Mouse (Mus musculus): ENCODE data around the gene Wdr13. TPM values are rescaled to one million over a fixed set of nuclear protein-coding genes. Genes with fewer than 3 reads are reported as not detected.
"Not testable (repeated sequence)": the region's sequence is repeated elsewhere in the genome, so short reads cannot be mapped to it uniquely, and the experiment has no call there.

Gene Wdr13
- polyA plus RNA-seq, 1 experiment from 2014 or later: 19.8 TPM

- Histone ChIP-seq H3K9ac (ENCODE audit: low read depth, low read length) (no peak overlapping the region), H3K4me3 (ENCODE audit: low read length) (no peak overlapping the region), H3K4me1 (ENCODE audit: control insufficient read depth, insufficient read depth, low read length) (peaks cover under 1% of the 10 kb centered on the region; the same call in 1 of the 2 replicates), H3K27ac (ENCODE audit: low read length) (no peak overlapping the region), H3K9me3 (ENCODE audit: control insufficient read depth, low read length) (no peaks in the 10 kb centered on the region), H3K36me3 (ENCODE audit: control insufficient read depth, insufficient read depth, low read length) (no peaks in the 10 kb centered on the region), H3K27me3 (replicated peaks; ENCODE audit: control insufficient read depth, insufficient read depth, low read length) (no peaks in the 10 kb centered on the region), H3K4me2 (ENCODE audit: low read depth, low read length) (0 out of 2 replicates have a peak overlapping the region, but pooled peaks have one; percentile 25)
- no peak for ATAC-seq
- WGBS: 72% methylated on average over 10 of the region's 10 CpGs
These were observed 37.1 kb downstream of the Wdr13 start for GRCm38 (mm10) chrX:8095546-8095945.

- WGBS: 80% methylated on average over 4 of the region's 5 CpGs
- ATAC-seq: not testable (repeated sequence)
These were observed 41.7 kb downstream of the Wdr13 start for GRCm38 (mm10) chrX:8090954-8091347.

GRCm38 (mm10) chrX:8090346-8090953, 42.2 kb downstream of the Wdr13 start, which contains the start of gene Was:
TSS of gene Was (minus strand) at chrX:8090498.
- no peak for ATAC-seq
- Histone ChIP-seq H3K4me3 (ENCODE audit: low read length) (no peak within 1 kb of the TSS), H3K9ac (ENCODE audit: low read depth, low read length) (no peak within 1 kb of the TSS), H3K27me3 (replicated peaks; ENCODE audit: control insufficient read depth, insufficient read depth, low read length) (no peaks in the 10 kb centered on the region), H3K27ac (ENCODE audit: low read length) (no peak within 1 kb of the TSS), H3K9me3 (ENCODE audit: control insufficient read depth, low read length) (no peaks in the 10 kb centered on the region), H3K4me1 (ENCODE audit: control insufficient read depth, insufficient read depth, low read length) (no peaks in the 10 kb centered on the region), H3K36me3 (ENCODE audit: control insufficient read depth, insufficient read depth, low read length) (no peaks in the 10 kb centered on the region), H3K4me2 (ENCODE audit: low read depth, low read length) (no peak within 1 kb of the TSS)
- WGBS: 88% methylated on average over 14 of the region's 14 CpGs

More at GRCm38 (mm10) chrX:8090954-8091347, 41.7 kb downstream of the Wdr13 start:
- H3K4me1 ChIP-seq (ENCODE audit: control insufficient read depth, insufficient read depth, low read length); H3K9me3 ChIP-seq (ENCODE audit: control insufficient read depth, low read length); H3K4me3 ChIP-seq (ENCODE audit: low read length); H3K9ac ChIP-seq (ENCODE audit: low read depth, low read length); H3K27me3 ChIP-seq (replicated peaks; ENCODE audit: control insufficient read depth, insufficient read depth, low read length); H3K36me3 ChIP-seq (ENCODE audit: control insufficient read depth, insufficient read depth, low read length); H3K27ac ChIP-seq (ENCODE audit: low read length); H3K4me2 ChIP-seq (ENCODE audit: low read depth, low read length): not testable (repeated sequence)

GRCm38 (mm10) chrX:8089746-8090145, 42.9 kb downstream of the Wdr13 start:
- H3K9ac ChIP-seq (ENCODE audit: low read depth, low read length): no peak overlapping the region
- no peak overlapping the region for H3K27ac ChIP-seq (ENCODE audit: low read length)
- 97% methylated on average over 3 of the region's 3 CpGs for WGBS
- no peaks in the 10 kb centered on the region for H3K4me1 ChIP-seq (ENCODE audit: control insufficient read depth, insufficient read depth, low read length)
- no peak overlapping the region for H3K4me3 ChIP-seq (ENCODE audit: low read length)
- H3K27me3 ChIP-seq (replicated peaks; ENCODE audit: control insufficient read depth, insufficient read depth, low read length): no peaks in the 10 kb centered on the region
- H3K4me2 ChIP-seq (ENCODE audit: low read depth, low read length): no peak overlapping the region
- no peaks in the 10 kb centered on the region for H3K36me3 ChIP-seq (ENCODE audit: control insufficient read depth, insufficient read depth, low read length)
- ATAC-seq: no peak
- H3K9me3 ChIP-seq (ENCODE audit: control insufficient read depth, low read length): no peaks in the 10 kb centered on the region

GRCm38 (mm10) chrX:8085611-8086010, 47.1 kb downstream of the Wdr13 start:
- 78% methylated on average over 7 of the region's 8 CpGs for WGBS
- no peaks in the 10 kb centered on the region for H3K4me1 ChIP-seq (ENCODE audit: control insufficient read depth, insufficient read depth, low read length)
- ATAC-seq: no peak
- H3K4me2 ChIP-seq (ENCODE audit: low read depth, low read length): no peak overlapping the region
- H3K27ac ChIP-seq (ENCODE audit: low read length): no peak overlapping the region
- H3K9ac ChIP-seq (ENCODE audit: low read depth, low read length): no peak overlapping the region
- no peak overlapping the region for H3K4me3 ChIP-seq (ENCODE audit: low read length)
- H3K27me3 ChIP-seq (replicated peaks; ENCODE audit: control insufficient read depth, insufficient read depth, low read length): no peaks in the 10 kb centered on the region
- no peaks in the 10 kb centered on the region for H3K36me3 ChIP-seq (ENCODE audit: control insufficient read depth, insufficient read depth, low read length)
- no peaks in the 10 kb centered on the region for H3K9me3 ChIP-seq (ENCODE audit: control insufficient read depth, low read length)

- 70% methylated on average over 6 of the region's 6 CpGs for WGBS
- no peaks in the 10 kb centered on the region for H3K9me3 ChIP-seq (ENCODE audit: control insufficient read depth, low read length)
- no peak for ATAC-seq
- no peak overlapping the region for H3K9ac ChIP-seq (ENCODE audit: low read depth, low read length)
- H3K27ac ChIP-seq (ENCODE audit: low read length): no peak overlapping the region
- no peaks in the 10 kb centered on the region for H3K4me1 ChIP-seq (ENCODE audit: control insufficient read depth, insufficient read depth, low read length)
- no peaks in the 10 kb centered on the region for H3K36me3 ChIP-seq (ENCODE audit: control insufficient read depth, insufficient read depth, low read length)
- H3K4me3 ChIP-seq (ENCODE audit: low read length): no peak overlapping the region
- H3K27me3 ChIP-seq (replicated peaks; ENCODE audit: control insufficient read depth, insufficient read depth, low read length): no peaks in the 10 kb centered on the region
- H3K4me2 ChIP-seq (ENCODE audit: low read depth, low read length): no peak overlapping the region
These were observed 47.9 kb downstream of the Wdr13 start for GRCm38 (mm10) chrX:8084771-8085259.

GRCm38 (mm10) chrX:8075104-8075503, 57.6 kb downstream of the Wdr13 start:
- WGBS: 26% methylated on average over 3 of the region's 3 CpGs
- peak; percentile 12 for ATAC-seq
- H3K9ac ChIP-seq (ENCODE audit: low read depth, low read length): peak overlapping the region; percentile 59

GRCm38 (mm10) chrX:8074430-8075014, 58.2 kb downstream of the Wdr13 start, which contains the start of gene Suv39h1:
TSS of gene Suv39h1 (minus strand) at chrX:8074760.
- H3K9me3 ChIP-seq (ENCODE audit: control insufficient read depth, low read length): no peaks in the 10 kb centered on the region
- WGBS: 20% methylated on average over 46 of the region's 46 CpGs
- peak within 1 kb of the TSS; percentile 73 for H3K9ac ChIP-seq (ENCODE audit: low read depth, low read length)
- ATAC-seq: peak; percentile 99
- peak within 1 kb of the TSS; percentile 81 for H3K27ac ChIP-seq (ENCODE audit: low read length)
- 0 out of 2 replicates have a peak, but pooled peaks cover 2% of the 10 kb centered on the region for H3K4me1 ChIP-seq (ENCODE audit: control insufficient read depth, insufficient read depth, low read length)
- peak within 1 kb of the TSS; percentile 62 for H3K4me3 ChIP-seq (ENCODE audit: low read length)
- H3K36me3 ChIP-seq (ENCODE audit: control insufficient read depth, insufficient read depth, low read length): 0 out of 2 replicates have a peak, but pooled peaks cover 6% of the 10 kb centered on the region
- no peaks in the 10 kb centered on the region for H3K27me3 ChIP-seq (replicated peaks; ENCODE audit: control insufficient read depth, insufficient read depth, low read length)
- H3K4me2 ChIP-seq (ENCODE audit: low read depth, low read length): peak within 1 kb of the TSS; percentile 48

More at GRCm38 (mm10) chrX:8075104-8075503, 57.6 kb downstream of the Wdr13 start:
- Histone ChIP-seq H3K4me2 (ENCODE audit: low read depth, low read length) (peak overlapping the region; percentile 41), H3K27ac (ENCODE audit: low read length) (peak overlapping the region; percentile 49; the same call in 1 of the 2 replicates), H3K4me3 (ENCODE audit: low read length) (peak overlapping the region; percentile 62), H3K36me3 (ENCODE audit: control insufficient read depth, insufficient read depth, low read length) (0 out of 2 replicates have a peak, but pooled peaks cover 4% of the 10 kb centered on the region), H3K9me3 (ENCODE audit: control insufficient read depth, low read length) (no peaks in the 10 kb centered on the region), H3K4me1 (ENCODE audit: control insufficient read depth, insufficient read depth, low read length) (0 out of 2 replicates have a peak, but pooled peaks cover 2% of the 10 kb centered on the region), H3K27me3 (replicated peaks; ENCODE audit: control insufficient read depth, insufficient read depth, low read length) (no peaks in the 10 kb centered on the region)

- Histone ChIP-seq H3K4me2 (ENCODE audit: low read depth, low read length) (peak overlapping the region; percentile 48), H3K9ac (ENCODE audit: low read depth, low read length) (peak overlapping the region; percentile 73), H3K27me3 (replicated peaks; ENCODE audit: control insufficient read depth, insufficient read depth, low read length) (no peaks in the 10 kb centered on the region), H3K4me3 (ENCODE audit: low read length) (peak overlapping the region; percentile 62), H3K4me1 (ENCODE audit: control insufficient read depth, insufficient read depth, low read length) (0 out of 2 replicates have a peak, but pooled peaks cover 2% of the 10 kb centered on the region), H3K27ac (ENCODE audit: low read length) (peak overlapping the region; percentile 81), H3K36me3 (ENCODE audit: control insufficient read depth, insufficient read depth, low read length) (0 out of 2 replicates have a peak, but pooled peaks cover 6% of the 10 kb centered on the region), H3K9me3 (ENCODE audit: control insufficient read depth, low read length) (no peaks in the 10 kb centered on the region)
- peak; percentile 9; the same call in 1 of the 2 replicates for ATAC-seq
- WGBS: 30% methylated on average over 53 of the region's 64 CpGs
These were observed 58.7 kb downstream of the Wdr13 start for GRCm38 (mm10) chrX:8073881-8074429.

Measured in intestine, embryonic 16.5 days (tissue).